Mouse (Mus musculus) stomach, postnatal 0 days (tissue): ENCODE measurements around the gene Thoc5. TPM values are rescaled to one million over a fixed set of nuclear protein-coding genes. Genes with fewer than 3 reads are reported as not detected.

Experiments
- ATAC-seq: fragments of 200-750 bp; cut with Nextera tagmentation; 2 replicates; pipeline ENCODE4 v1.8.0; 2017; ENCODE audit not compliant: low FRiP score, low TSS enrichment
- DNase-seq: peaks from one replicate; pipeline ENCODE4 v3.0.0-alpha.2; 2016; ENCODE audit warnings: low spot score
- H3K27ac ChIP-seq: fragments of 300-500 bp; sonication (generic); replicated peaks from 2 replicates; pipeline ENCODE4 v1.5.1; 2014; ENCODE audit warnings: mild to moderate bottlenecking, control low read depth
- H3K27me3 ChIP-seq: fragments of 300-500 bp; sonication (generic); 2 replicates; pipeline ENCODE4 v1.6.1; 2014; ENCODE audit warnings: low read length; ENCODE audit not compliant: control insufficient read depth, insufficient read depth
- H3K36me3 ChIP-seq: fragments of 300-500 bp; sonication (generic); 2 replicates; pipeline ENCODE4 v1.6.1; 2014; ENCODE audit warnings: low read length, mixed read lengths; ENCODE audit not compliant: control insufficient read depth, insufficient read depth
- H3K4me1 ChIP-seq: fragments of 300-500 bp; sonication (generic); replicated peaks from 2 replicates; pipeline ENCODE4 v1.6.1; 2014; ENCODE audit warnings: antibody characterized with exemption; ENCODE audit not compliant: control insufficient read depth, insufficient read depth
- H3K4me2 ChIP-seq: fragments of 300-500 bp; sonication (generic); replicated peaks from 2 replicates; pipeline ENCODE4 v1.6.1; 2014; ENCODE audit warnings: low read depth, mild to moderate bottlenecking, control low read depth, moderate library complexity
- H3K4me3 ChIP-seq: fragments of 300-500 bp; sonication (generic); 2 replicates; pipeline ENCODE4 v1.5.1; 2014; ENCODE audit warnings: low read depth, low read length, control low read depth
- H3K9ac ChIP-seq: fragments of 300-500 bp; sonication (generic); 2 replicates; pipeline ENCODE4 v1.6.1; 2014; ENCODE audit warnings: mild to moderate bottlenecking, low read length, control low read depth, mixed read lengths
- H3K9me3 ChIP-seq: fragments of 300-500 bp; sonication (generic); 2 replicates; pipeline ENCODE4 v1.6.1; 2016; ENCODE audit warnings: low read length; ENCODE audit not compliant: control insufficient read depth
- CTCF ChIP-seq: IDR thresholded peaks from 2 replicates; pipeline ENCODE4 v1.5.1; 2016; ENCODE audit warnings: antibody characterized with exemption, low read depth, mild to moderate bottlenecking, moderate library complexity
- EP300 ChIP-seq: optimal IDR thresholded peaks from 2 replicates; pipeline ENCODE3; 2016; ENCODE audit warnings: antibody characterized with exemption
- WGBS: fragments of 180-500 bp; shearing (Covaris S2); extraction: QIAGEN DNeasy Blood & Tissue Kit; methylation state at CpG from one replicate; pipeline ENCODE4 v1.1.7; 2014; 5-methylcytosine and 5-hydroxymethylcytosine counted together
- polyA plus RNA-seq: library from polyadenylated mRNA; unstranded; fragments of >200 nt; fragmentation: Nextera tagmentation; extraction: Ambion mirVana; gene quantifications from 2 replicates; pipeline ENCODE4 v1.2.1, GENCODE M21; 2015

Thoc5 gene
- polyA plus RNA-seq, 1 experiment from 2014 or later: 18.3 TPM

DNA sequence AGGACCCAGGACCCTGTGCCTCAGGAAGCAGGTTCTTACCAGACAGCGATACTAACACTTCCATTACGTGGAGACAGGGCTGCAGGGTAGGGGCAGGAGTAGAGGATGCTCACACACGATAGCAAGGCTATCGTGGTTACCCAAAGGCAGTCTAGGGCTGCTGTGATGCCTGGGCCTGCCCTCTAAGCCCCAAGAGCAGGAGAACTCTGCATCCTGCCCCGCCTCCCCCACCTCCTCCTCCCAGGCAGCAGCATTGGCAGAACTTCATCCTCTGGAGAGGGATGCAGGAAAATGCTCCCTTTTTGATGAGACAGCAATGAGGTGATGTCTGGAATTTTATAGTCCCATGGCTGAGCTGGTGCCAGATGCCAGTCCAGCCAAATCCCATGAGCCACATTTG, 71.8 kb downstream of the Thoc5 start:
- TF ChIP-seq CTCF: no peak
- no peak for TF ChIP-seq EP300

GRCm38 (mm10) chr11:4967549-4967948, 72.4 kb downstream of the Thoc5 start:
- no peaks in the 10 kb centered on the region for H3K4me1 ChIP-seq
- TF ChIP-seq CTCF (no peak), EP300 (no peak)
- H3K4me2 ChIP-seq: no peak overlapping the region
- no peak for ATAC-seq
- no peak for DNase-seq
- H3K27me3 ChIP-seq: no peaks in the 10 kb centered on the region
- no peak overlapping the region for H3K9ac ChIP-seq
- H3K9me3 ChIP-seq: no peaks in the 10 kb centered on the region
- H3K4me3 ChIP-seq: no peak overlapping the region
- whole genome bisulfite sequencing: 40% methylated on average over 2 of the region's 2 CpGs
- no peak overlapping the region for H3K27ac ChIP-seq
- no peaks in the 10 kb centered on the region for H3K36me3 ChIP-seq

More for the DNA sequence above, 71.8 kb downstream of the Thoc5 start:
- DNase-seq (no peak), ATAC-seq (no peak)
- H3K27ac ChIP-seq: no peak overlapping the region
- no peak overlapping the region for H3K4me2 ChIP-seq
- WGBS: 66% methylated on average over 5 of the region's 5 CpGs
- no peak overlapping the region for H3K9ac ChIP-seq
- H3K9me3 ChIP-seq: no peaks in the 10 kb centered on the region
- H3K27me3 ChIP-seq: no peaks in the 10 kb centered on the region
- H3K36me3 ChIP-seq: no peaks in the 10 kb centered on the region
- H3K4me3 ChIP-seq: no peak overlapping the region
- no peaks in the 10 kb centered on the region for H3K4me1 ChIP-seq

- no peak overlapping the region for H3K27ac ChIP-seq
- DNase-seq: no peak
- no peak overlapping the region for H3K4me3 ChIP-seq
- H3K9ac ChIP-seq: no peak overlapping the region
- no peaks in the 10 kb centered on the region for H3K27me3 ChIP-seq
- WGBS: 56% methylated on average over 10 of the region's 10 CpGs
- ATAC-seq: no peak
- H3K4me2 ChIP-seq: no peak overlapping the region
- H3K9me3 ChIP-seq: no peaks in the 10 kb centered on the region
- TF ChIP-seq CTCF (no peak), EP300 (no peak)
- no peaks in the 10 kb centered on the region for H3K4me1 ChIP-seq
- no peaks in the 10 kb centered on the region for H3K36me3 ChIP-seq
These were observed 73.3 kb downstream of the Thoc5 start for GRCm38 (mm10) chr11:4968376-4968775.

DNA sequence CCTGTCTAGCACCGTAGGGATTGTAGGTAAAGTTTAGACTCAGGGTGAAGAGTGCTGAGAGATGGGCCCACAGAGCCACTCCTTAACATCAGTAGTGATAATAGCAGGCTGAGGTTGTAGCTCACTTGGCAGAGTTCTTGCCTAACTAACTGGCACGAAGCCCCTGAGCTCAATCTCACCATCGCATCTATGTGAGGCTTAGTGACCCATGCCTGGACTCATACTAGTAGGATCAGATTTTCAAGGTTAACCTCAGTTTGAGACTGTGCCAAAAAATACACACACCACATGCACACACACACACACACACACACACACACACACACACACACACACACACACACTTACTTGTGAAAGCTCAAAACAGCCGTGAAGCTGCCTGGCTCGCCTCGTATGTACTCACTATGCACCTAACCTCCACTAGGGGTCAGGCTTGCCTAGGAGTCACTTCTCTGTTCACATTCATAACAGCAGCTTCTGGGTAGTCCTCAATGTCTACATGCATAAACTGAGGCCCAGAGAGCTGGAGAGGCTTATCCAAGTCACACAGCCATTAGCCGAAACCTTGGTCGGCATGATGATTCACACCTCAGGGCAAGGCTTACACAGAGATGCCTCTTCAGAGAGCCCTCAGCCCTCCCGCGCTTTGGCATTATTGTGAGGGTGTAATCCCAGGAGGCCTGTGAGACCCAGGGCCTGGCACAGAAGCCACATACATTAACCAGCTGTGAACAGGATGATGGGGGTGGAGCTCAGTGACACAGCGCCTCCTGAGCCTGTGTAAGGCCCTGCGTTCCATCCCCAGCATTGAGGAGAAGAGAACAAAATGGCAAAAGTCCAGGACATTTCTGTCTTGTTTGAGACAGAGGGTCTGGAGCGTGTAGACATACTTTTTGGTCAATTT, 78.1 kb downstream of the Thoc5 start:
- TF ChIP-seq EP300: no peak
- TF ChIP-seq CTCF: peak; percentile 93
- H3K4me3 ChIP-seq: no peak overlapping the region
- H3K9ac ChIP-seq: no peak overlapping the region
- WGBS: 53% methylated on average over 13 of the region's 13 CpGs
- H3K4me2 ChIP-seq: no peak overlapping the region
- H3K9me3 ChIP-seq: no peaks in the 10 kb centered on the region
- H3K4me1 ChIP-seq: no peaks in the 10 kb centered on the region
- H3K27ac ChIP-seq: no peak overlapping the region
- ATAC-seq (peak; percentile 74), DNase-seq (peak; percentile 70)
- no peaks in the 10 kb centered on the region for H3K36me3 ChIP-seq
- no peaks in the 10 kb centered on the region for H3K27me3 ChIP-seq

DNA sequence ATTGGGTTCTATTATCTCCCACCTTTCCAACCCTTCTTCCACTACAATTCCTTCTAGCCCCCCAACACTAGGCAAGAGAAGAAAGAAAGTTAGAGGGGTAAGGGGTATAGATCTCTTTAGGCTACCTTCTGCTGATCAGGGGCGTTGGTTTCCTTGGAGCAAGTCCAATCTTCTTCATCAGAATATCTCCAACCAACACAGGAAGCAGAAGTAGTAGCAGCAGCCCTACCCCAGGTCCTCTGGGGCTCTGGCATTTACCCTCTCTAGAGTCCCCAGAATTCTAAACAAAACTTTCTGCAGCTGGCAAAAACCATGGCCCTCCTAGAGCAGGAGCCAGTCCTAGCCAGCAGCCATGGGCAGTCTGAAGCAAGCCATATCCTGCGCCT, 78.7 kb downstream of the Thoc5 start:
- no peak for ATAC-seq
- WGBS: 83% methylated on average over 2 of the region's 2 CpGs
- Histone ChIP-seq H3K9ac (no peak overlapping the region), H3K4me3 (no peak overlapping the region), H3K4me1 (no peaks in the 10 kb centered on the region), H3K27ac (no peak overlapping the region), H3K4me2 (no peak overlapping the region), H3K27me3 (no peaks in the 10 kb centered on the region), H3K9me3 (no peaks in the 10 kb centered on the region), H3K36me3 (no peaks in the 10 kb centered on the region)
- no peak for DNase-seq
- TF ChIP-seq CTCF (no peak), EP300 (no peak)

DNA sequence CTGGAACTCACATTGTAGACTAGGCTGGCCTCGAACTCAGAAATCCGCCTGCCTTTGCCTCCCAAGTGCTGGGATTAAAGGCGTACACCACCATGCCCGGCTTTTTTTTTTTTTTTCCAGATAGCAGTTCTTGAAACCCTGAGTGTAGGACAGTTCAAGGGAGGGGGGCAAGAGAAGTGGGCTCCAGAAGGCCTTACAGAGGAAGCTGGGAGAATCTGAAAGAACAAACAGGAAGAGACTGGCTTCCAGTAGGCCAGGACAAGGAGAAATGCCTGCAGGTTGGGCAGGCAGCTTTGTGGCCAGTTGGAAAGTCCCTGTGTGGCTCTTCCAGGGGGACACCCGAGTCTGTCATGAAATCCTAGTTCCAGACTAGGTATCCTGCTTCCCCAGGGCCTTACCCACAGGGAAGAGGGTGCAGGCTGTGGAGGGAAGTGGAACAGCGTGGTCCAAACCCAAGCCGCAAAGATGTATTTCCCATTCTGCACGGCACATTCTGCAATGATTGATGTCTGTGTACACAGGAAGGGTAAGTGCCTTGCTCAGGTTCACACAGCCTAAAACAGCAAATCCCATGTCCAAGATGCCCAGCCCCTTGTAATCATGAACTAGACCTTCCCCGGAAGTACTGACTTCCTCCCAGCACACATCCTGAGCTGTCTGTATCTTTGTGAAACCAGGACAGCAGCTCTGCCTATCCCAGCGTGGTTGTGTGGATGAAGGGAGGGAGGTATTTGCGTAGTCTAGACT, 79.4 kb downstream of the Thoc5 start:
- no peak for ATAC-seq
- Histone ChIP-seq H3K27ac (0 out of 2 replicates have a peak overlapping the region, but pooled peaks have one; percentile 2), H3K4me3 (no peak overlapping the region), H3K9me3 (no peaks in the 10 kb centered on the region), H3K9ac (no peak overlapping the region), H3K4me1 (no peaks in the 10 kb centered on the region), H3K36me3 (no peaks in the 10 kb centered on the region), H3K27me3 (no peaks in the 10 kb centered on the region), H3K4me2 (no peak overlapping the region)
- no peak for TF ChIP-seq EP300
- TF ChIP-seq CTCF: no peak
- DNase-seq: no peak
- 52% methylated on average over 11 of the region's 11 CpGs for WGBS
